Mouse (Mus musculus) hindbrain, embryonic 11.5 days (tissue): ENCODE measurements around the gene Arhgef28. TPM values are rescaled to one million over a fixed set of nuclear protein-coding genes. Genes with fewer than 3 reads are reported as not detected.

Experiments used
- ATAC-seq: fragments of 200-750 bp; cut with Nextera tagmentation; 2 replicates; pipeline ENCODE4 v1.8.0; 2017; ENCODE audit warnings: mild to moderate bottlenecking, moderate TSS enrichment, moderate library complexity; ENCODE audit not compliant: low FRiP score
- DNase-seq: peaks from one replicate; pipeline ENCODE4 v3.0.0-alpha.2; 2015; ENCODE audit warnings: low spot score
- H3K27ac ChIP-seq: fragments of 300-500 bp; sonication (generic); 2 replicates; pipeline ENCODE4 v1.5.1; 2014; ENCODE audit warnings: mild to moderate bottlenecking, low read depth, low read length
- H3K27me3 ChIP-seq: fragments of 300-500 bp; sonication (generic); 2 replicates; pipeline ENCODE4 v1.6.1; 2014; ENCODE audit warnings: mild to moderate bottlenecking, low read length, moderate library complexity, mixed read lengths; ENCODE audit not compliant: control insufficient read depth, insufficient read depth
- H3K36me3 ChIP-seq: fragments of 300-500 bp; sonication (generic); 2 replicates; pipeline ENCODE4 v1.6.1; 2014; ENCODE audit warnings: mild to moderate bottlenecking, low read length, moderate library complexity, mixed read lengths; ENCODE audit not compliant: control insufficient read depth, insufficient read depth
- H3K4me1 ChIP-seq: fragments of 300-500 bp; sonication (generic); replicated peaks from 2 replicates; pipeline ENCODE4 v1.6.1; 2014; ENCODE audit warnings: low read length, mixed read lengths; ENCODE audit not compliant: control insufficient read depth, insufficient read depth
- H3K4me2 ChIP-seq: fragments of 300-500 bp; sonication (generic); replicated peaks from 2 replicates; pipeline ENCODE4 v1.6.1; 2014; ENCODE audit warnings: mild to moderate bottlenecking, low read depth, low read length
- H3K4me3 ChIP-seq: fragments of 300-500 bp; sonication (generic); 2 replicates; pipeline ENCODE4 v1.5.1; 2014; ENCODE audit warnings: low read depth, low read length
- H3K9ac ChIP-seq: fragments of 300-500 bp; sonication (generic); 2 replicates; pipeline ENCODE4 v1.6.1; 2014; ENCODE audit warnings: low read depth, low read length
- H3K9me3 ChIP-seq: fragments of 300-500 bp; sonication (generic); 2 replicates; pipeline ENCODE4 v1.6.1; 2016; ENCODE audit warnings: low read length; ENCODE audit not compliant: control insufficient read depth
- WGBS: fragments of 180-500 bp; shearing (Covaris S2); extraction: QIAGEN DNeasy Blood & Tissue Kit; methylation state at CpG from one replicate; pipeline ENCODE4 v1.1.7; 2014; 5-methylcytosine and 5-hydroxymethylcytosine counted together
- polyA plus RNA-seq: library from polyadenylated mRNA; unstranded; fragments of >200 nt; fragmentation: Nextera tagmentation; extraction: Ambion mirVana; gene quantifications from 2 replicates; pipeline ENCODE4 v1.2.1, GENCODE M21; 2014

The Arhgef28 gene
- polyA plus RNA-seq, 1 experiment from 2014 or later: 11.8 TPM

GRCm38 (mm10) chr13:98015981-98016922 is 190.0 kb downstream of the Arhgef28 start:
- no peaks in the 10 kb centered on the region for H3K36me3 ChIP-seq
- no peak overlapping the region for H3K27ac ChIP-seq
- DNase-seq (peak; percentile 59), ATAC-seq (peak; percentile 59)
- H3K4me1 ChIP-seq: peaks cover 4% of the 10 kb centered on the region; the same call in 1 of the 2 replicates
- peaks cover 2% of the 10 kb centered on the region; the same call in 1 of the 2 replicates for H3K27me3 ChIP-seq
- H3K4me3 ChIP-seq: peak overlapping the region; percentile 32
- H3K9ac ChIP-seq: peak overlapping the region; percentile 46
- H3K4me2 ChIP-seq: peak overlapping the region; percentile 82
- no peaks in the 10 kb centered on the region for H3K9me3 ChIP-seq
- WGBS: 9% methylated on average over 33 of the region's 33 CpGs

GRCm38 (mm10) chr13:98014892-98015291 is 191.3 kb downstream of the Arhgef28 start:
- Histone ChIP-seq H3K27ac (no peak overlapping the region), H3K4me2 (0 out of 2 replicates have a peak overlapping the region, but pooled peaks have one; percentile 6), H3K9ac (no peak overlapping the region), H3K27me3 (peaks cover 2% of the 10 kb centered on the region; the same call in 1 of the 2 replicates), H3K9me3 (no peaks in the 10 kb centered on the region), H3K4me3 (no peak overlapping the region), H3K4me1 (peaks cover 4% of the 10 kb centered on the region; the same call in 1 of the 2 replicates), H3K36me3 (no peaks in the 10 kb centered on the region)
- WGBS: 57% methylated on average over 3 of the region's 3 CpGs
- ATAC-seq (no peak), DNase-seq (no peak)

DNA sequence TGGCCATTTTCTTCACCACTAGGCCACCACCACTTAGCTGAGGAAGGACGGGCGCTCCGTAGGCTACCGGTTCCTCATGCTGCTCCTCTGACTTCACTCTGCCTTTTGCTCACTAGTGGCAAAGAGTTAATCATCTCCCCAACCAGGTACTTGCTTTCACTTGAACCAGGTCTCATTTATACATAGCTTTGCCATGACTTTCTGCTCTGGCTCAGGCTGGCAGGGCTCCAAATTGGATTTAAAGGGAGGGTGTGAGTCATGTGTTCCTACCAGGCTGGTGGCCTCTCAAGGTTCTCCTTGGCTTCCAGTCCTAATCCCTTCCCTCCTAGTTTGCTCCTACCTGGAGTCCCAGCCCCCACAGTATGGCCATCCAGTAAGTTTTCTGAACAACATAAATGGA is 192.5 kb downstream of the Arhgef28 start:
- ATAC-seq (no peak), DNase-seq (no peak)
- Histone ChIP-seq H3K4me2 (no peak overlapping the region), H3K27ac (no peak overlapping the region), H3K9ac (no peak overlapping the region), H3K9me3 (no peaks in the 10 kb centered on the region), H3K4me1 (peaks cover 4% of the 10 kb centered on the region; the same call in 1 of the 2 replicates), H3K36me3 (no peaks in the 10 kb centered on the region), H3K27me3 (peaks cover 2% of the 10 kb centered on the region; the same call in 1 of the 2 replicates), H3K4me3 (no peak overlapping the region)
- WGBS: 94% methylated on average over 4 of the region's 4 CpGs

GRCm38 (mm10) chr13:98011931-98012341 is 194.3 kb downstream of the Arhgef28 start:
- H3K4me1 ChIP-seq: peaks cover 3% of the 10 kb centered on the region; the same call in 1 of the 2 replicates
- no peak overlapping the region for H3K4me2 ChIP-seq
- no peak overlapping the region for H3K27ac ChIP-seq
- H3K4me3 ChIP-seq: no peak overlapping the region
- no peaks in the 10 kb centered on the region for H3K9me3 ChIP-seq
- peaks cover 2% of the 10 kb centered on the region; the same call in 1 of the 2 replicates for H3K27me3 ChIP-seq
- no peak overlapping the region for H3K9ac ChIP-seq
- DNase-seq (no peak), ATAC-seq (no peak)
- WGBS: 45% methylated on average over 6 of the region's 6 CpGs
- H3K36me3 ChIP-seq: no peaks in the 10 kb centered on the region

DNA sequence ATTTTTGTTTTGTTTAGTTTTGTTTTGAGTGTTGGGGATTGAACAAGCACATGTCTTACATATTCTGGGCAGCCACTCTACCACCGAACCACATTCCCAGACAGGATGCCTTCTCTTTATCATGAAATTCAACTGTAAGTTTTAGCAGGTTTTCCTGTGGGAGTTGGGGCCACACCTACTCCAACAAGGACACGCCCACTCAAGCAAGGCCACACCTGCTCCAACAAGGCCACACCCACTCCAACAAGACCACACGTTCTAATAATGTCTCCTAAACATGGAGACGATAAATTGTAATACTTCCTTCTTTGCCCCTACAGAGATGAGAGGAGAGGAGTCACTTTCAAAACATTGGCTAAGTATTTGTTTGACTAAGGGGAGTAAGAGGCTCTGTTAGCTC is 197.2 kb downstream of the Arhgef28 start:
- no peak for ATAC-seq
- Histone ChIP-seq H3K9me3 (no peaks in the 10 kb centered on the region), H3K4me1 (no peaks in the 10 kb centered on the region), H3K4me3 (no peak overlapping the region), H3K9ac (no peak overlapping the region), H3K27me3 (no peaks in the 10 kb centered on the region), H3K27ac (no peak overlapping the region), H3K36me3 (no peaks in the 10 kb centered on the region), H3K4me2 (no peak overlapping the region)
- WGBS: 74% methylated on average over 4 of the region's 4 CpGs
- no peak for DNase-seq

DNA sequence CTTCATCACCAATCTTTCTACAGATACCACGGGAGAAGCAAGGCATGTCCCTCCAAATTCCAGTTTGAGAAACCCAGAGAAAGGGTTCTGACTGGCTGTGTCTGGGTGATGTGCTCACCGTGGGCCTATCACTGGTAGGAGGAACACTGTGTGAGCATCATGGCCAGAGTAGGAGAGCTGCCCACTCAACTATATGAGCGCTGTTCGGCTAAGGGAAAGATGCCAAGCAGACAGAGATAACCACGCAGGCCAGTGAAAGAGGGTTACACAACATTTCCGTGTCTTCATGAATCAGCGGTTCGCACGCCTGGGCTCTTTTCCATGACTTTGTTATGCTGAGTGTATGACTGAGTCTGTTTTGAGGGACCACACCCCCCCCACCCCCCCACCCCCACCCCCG is 197.7 kb downstream of the Arhgef28 start:
- DNase-seq: no peak
- WGBS: 90% methylated on average over 10 of the region's 10 CpGs
- Histone ChIP-seq H3K9me3 (no peaks in the 10 kb centered on the region), H3K4me3 (no peak overlapping the region), H3K36me3 (no peaks in the 10 kb centered on the region), H3K27ac (no peak overlapping the region), H3K4me1 (no peaks in the 10 kb centered on the region), H3K9ac (no peak overlapping the region), H3K27me3 (no peaks in the 10 kb centered on the region), H3K4me2 (no peak overlapping the region)
- no peak for ATAC-seq

DNA sequence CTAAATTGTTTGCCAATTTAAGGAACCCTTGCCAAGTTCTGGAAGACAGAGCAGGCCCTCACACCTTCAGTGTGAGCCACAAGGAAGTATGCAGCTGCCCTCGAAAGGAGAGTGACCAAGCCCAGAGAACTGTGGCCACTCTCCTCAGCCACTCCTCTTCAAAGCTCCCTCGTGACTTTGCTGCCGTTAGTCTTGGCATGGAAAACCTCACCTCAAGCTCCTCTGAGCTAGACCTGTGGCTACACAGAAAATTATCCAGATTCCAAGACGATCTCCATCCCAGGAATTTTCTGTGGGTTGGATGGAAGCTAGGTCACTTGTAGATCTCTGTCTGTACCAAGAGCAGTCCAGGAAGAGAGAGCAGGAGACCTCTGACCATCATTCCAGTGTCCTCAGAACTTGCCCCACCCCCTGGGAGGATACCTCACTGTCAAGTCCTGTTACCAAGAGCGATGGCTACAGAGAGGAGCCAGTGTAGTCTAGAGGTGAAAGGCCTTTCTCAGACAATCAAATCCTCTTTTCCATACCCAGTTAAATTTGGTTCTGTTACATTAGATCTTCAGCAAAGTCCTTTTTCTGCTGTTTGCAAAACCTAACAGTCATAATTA is 200.5 kb downstream of the Arhgef28 start:
- ATAC-seq (no peak), DNase-seq (no peak)
- 81% methylated on average over 5 of the region's 5 CpGs for WGBS
- no peaks in the 10 kb centered on the region for H3K36me3 ChIP-seq
- no peak overlapping the region for H3K27ac ChIP-seq
- no peaks in the 10 kb centered on the region for H3K4me1 ChIP-seq
- no peaks in the 10 kb centered on the region for H3K9me3 ChIP-seq
- H3K9ac ChIP-seq: no peak overlapping the region
- no peak overlapping the region for H3K4me3 ChIP-seq
- no peaks in the 10 kb centered on the region for H3K27me3 ChIP-seq
- no peak overlapping the region for H3K4me2 ChIP-seq

DNA sequence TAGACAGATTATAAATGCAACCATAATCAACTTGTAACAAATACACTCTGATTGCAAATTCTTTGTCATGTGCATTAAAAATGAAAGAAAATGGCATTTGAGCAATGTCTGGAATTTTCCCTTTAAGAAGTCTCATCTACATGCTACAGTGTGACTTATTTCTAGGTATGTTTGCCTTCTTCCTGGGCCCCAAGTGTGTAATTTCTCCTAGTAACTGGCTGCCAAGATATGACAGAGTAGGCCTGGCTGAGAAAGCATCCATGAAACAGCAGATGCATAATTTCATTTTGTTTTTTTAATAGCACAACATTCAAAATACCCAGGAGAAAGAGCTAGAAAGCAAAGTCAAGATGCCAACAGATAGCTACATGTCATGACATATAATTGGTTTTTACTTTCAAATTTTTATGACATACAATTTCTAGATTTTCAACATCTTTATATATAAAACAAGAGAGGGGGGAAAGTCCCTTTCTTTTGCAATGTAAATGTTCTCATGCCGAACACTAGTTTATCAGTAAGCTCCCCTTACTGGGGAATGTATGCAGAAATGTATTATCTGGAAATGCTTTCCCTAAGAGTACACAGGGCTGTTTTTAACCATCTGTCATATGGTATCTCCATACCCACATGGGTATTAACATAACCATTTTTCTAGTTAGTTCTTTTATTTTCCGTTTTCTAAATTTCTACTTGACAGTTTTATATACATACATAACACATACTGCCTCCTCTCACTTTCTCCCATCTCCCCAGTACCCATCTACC is 201.4 kb downstream of the Arhgef28 start:
- Histone ChIP-seq H3K9me3 (no peaks in the 10 kb centered on the region), H3K27me3 (no peaks in the 10 kb centered on the region), H3K4me2 (no peak overlapping the region), H3K27ac (no peak overlapping the region), H3K4me3 (no peak overlapping the region), H3K9ac (no peak overlapping the region), H3K36me3 (no peaks in the 10 kb centered on the region), H3K4me1 (no peaks in the 10 kb centered on the region)
- no peak for ATAC-seq
- no peak for DNase-seq
- WGBS: 88% methylated on average over 2 of the region's 2 CpGs
